Mouse (Mus musculus): Measurements from ENCODE around the gene Mgea5. TPM values are rescaled to one million over a fixed set of nuclear protein-coding genes. Genes with fewer than 3 reads are reported as not detected.

Mgea5 gene
- polyA plus RNA-seq, 1 experiment from 2014 or later = 85.0 TPM

Other genes with a start within 250 kb of the Mgea5 start
- 16.2 and 16.7 TPM in 2 replicates for gene Poll, start 223.3 kb downstream of the Mgea5 start, polyA plus RNA-seq (2015; fragmentation: Nextera tagmentation; extraction: Ambion mirVana)
- gene Gm17018, start 223.2 kb downstream of the Mgea5 start, polyA plus RNA-seq (2015; fragmentation: Nextera tagmentation; extraction: Ambion mirVana) = 44.0 and 48.1 TPM in 2 replicates
- 3.4 TPM in 2 replicates for gene Fbxw4, start 123.5 kb downstream of the Mgea5 start, polyA plus RNA-seq (2015; fragmentation: Nextera tagmentation; extraction: Ambion mirVana)
- gene Fgf8, start 40.9 kb downstream of the Mgea5 start, polyA plus RNA-seq (2015; fragmentation: Nextera tagmentation; extraction: Ambion mirVana) = 1.5 and 2.5 TPM in 2 replicates
- gene Npm3, start 34.2 kb downstream of the Mgea5 start, polyA plus RNA-seq (2015; fragmentation: Nextera tagmentation; extraction: Ambion mirVana) = 9.4 and 10.9 TPM in 2 replicates
- gene Kcnip2, start 32.2 kb upstream of the Mgea5 start, polyA plus RNA-seq (2015; fragmentation: Nextera tagmentation; extraction: Ambion mirVana) = 2.7 and 3.3 TPM in 2 replicates
- gene Armh3, start 214.7 kb upstream of the Mgea5 start, polyA plus RNA-seq (2015; fragmentation: Nextera tagmentation; extraction: Ambion mirVana) = 17.0 and 21.5 TPM in 2 replicates
- gene Hps6, start 219.7 kb upstream of the Mgea5 start, polyA plus RNA-seq (2015; fragmentation: Nextera tagmentation; extraction: Ambion mirVana) = 1.6 and 1.9 TPM in 2 replicates